Mouse (Mus musculus): ENCODE measurements around the gene Cald1. TPM values are rescaled to one million over a fixed set of nuclear protein-coding genes. Genes with fewer than 3 reads are reported as not detected.

Cald1 gene
- polyA plus RNA-seq, 1 experiment from 2014 or later: 239 TPM

- no peaks in the 10 kb centered on the region for H3K36me3 ChIP-seq (ENCODE audit: control insufficient read depth, insufficient read depth)
- 57% methylated on average over 15 of the region's 15 CpGs for WGBS
- H3K9me3 ChIP-seq (ENCODE audit: control insufficient read depth): no peaks in the 10 kb centered on the region
- no peaks in the 10 kb centered on the region for H3K27me3 ChIP-seq (replicated peaks; ENCODE audit: control insufficient read depth, insufficient read depth, low read length)
- H3K4me1 ChIP-seq (replicated peaks; ENCODE audit: control insufficient read depth, insufficient read depth, low read length): no peaks in the 10 kb centered on the region
- no peak overlapping the region for H3K4me2 ChIP-seq (replicated peaks; ENCODE audit: low read depth)
- no peak for TF ChIP-seq CTCF (IDR thresholded peaks at IDR 0.05; ENCODE audit: low read depth)
- no peak overlapping the region for H3K27ac ChIP-seq (ENCODE audit: low read depth, low read length)
- no peak for ATAC-seq
- no peak overlapping the region for H3K9ac ChIP-seq (ENCODE audit: low read depth, low read length)
- H3K4me3 ChIP-seq (ENCODE audit: low read depth, low read length): no peak overlapping the region
These were observed 129.2 kb downstream of the Cald1 start for GRCm38 (mm10) chr6:34727316-34727983.

- 59% methylated on average over 8 of the region's 8 CpGs for WGBS
- H3K27ac ChIP-seq (ENCODE audit: low read depth, low read length): no peak overlapping the region
- no peaks in the 10 kb centered on the region for H3K36me3 ChIP-seq (ENCODE audit: control insufficient read depth, insufficient read depth)
- H3K4me2 ChIP-seq (replicated peaks; ENCODE audit: low read depth): no peak overlapping the region
- TF ChIP-seq CTCF (IDR thresholded peaks at IDR 0.05; ENCODE audit: low read depth): no peak
- no peak for ATAC-seq
- H3K9ac ChIP-seq (ENCODE audit: low read depth, low read length): no peak overlapping the region
- no peak overlapping the region for H3K4me3 ChIP-seq (ENCODE audit: low read depth, low read length)
- no peaks in the 10 kb centered on the region for H3K27me3 ChIP-seq (replicated peaks; ENCODE audit: control insufficient read depth, insufficient read depth, low read length)
- H3K9me3 ChIP-seq (ENCODE audit: control insufficient read depth): no peaks in the 10 kb centered on the region
- no peaks in the 10 kb centered on the region for H3K4me1 ChIP-seq (replicated peaks; ENCODE audit: control insufficient read depth, insufficient read depth, low read length)
These were observed 131.3 kb downstream of the Cald1 start for GRCm38 (mm10) chr6:34729449-34730151.

- no peaks in the 10 kb centered on the region for H3K27me3 ChIP-seq (replicated peaks; ENCODE audit: control insufficient read depth, insufficient read depth, low read length)
- no peak overlapping the region for H3K4me2 ChIP-seq (replicated peaks; ENCODE audit: low read depth)
- H3K4me3 ChIP-seq (ENCODE audit: low read depth, low read length): no peak overlapping the region
- H3K9ac ChIP-seq (ENCODE audit: low read depth, low read length): no peak overlapping the region
- no peak overlapping the region for H3K27ac ChIP-seq (ENCODE audit: low read depth, low read length)
- TF ChIP-seq CTCF (IDR thresholded peaks at IDR 0.05; ENCODE audit: low read depth): no peak
- H3K9me3 ChIP-seq (ENCODE audit: control insufficient read depth): no peaks in the 10 kb centered on the region
- H3K36me3 ChIP-seq (ENCODE audit: control insufficient read depth, insufficient read depth): no peaks in the 10 kb centered on the region
- no peak for ATAC-seq
- H3K4me1 ChIP-seq (replicated peaks; ENCODE audit: control insufficient read depth, insufficient read depth, low read length): no peaks in the 10 kb centered on the region
- WGBS: 65% methylated on average over 6 of the region's 6 CpGs
These were observed 132.7 kb downstream of the Cald1 start for GRCm38 (mm10) chr6:34731007-34731406.

GRCm38 (mm10) chr6:34731529-34731928 lies 133.2 kb downstream of the Cald1 start:
- Histone ChIP-seq H3K9ac (ENCODE audit: low read depth, low read length) (no peak overlapping the region), H3K27me3 (replicated peaks; ENCODE audit: control insufficient read depth, insufficient read depth, low read length) (no peaks in the 10 kb centered on the region), H3K4me2 (replicated peaks; ENCODE audit: low read depth) (no peak overlapping the region), H3K4me3 (ENCODE audit: low read depth, low read length) (no peak overlapping the region), H3K9me3 (ENCODE audit: control insufficient read depth) (no peaks in the 10 kb centered on the region), H3K27ac (ENCODE audit: low read depth, low read length) (no peak overlapping the region), H3K4me1 (replicated peaks; ENCODE audit: control insufficient read depth, insufficient read depth, low read length) (no peaks in the 10 kb centered on the region), H3K36me3 (ENCODE audit: control insufficient read depth, insufficient read depth) (no peaks in the 10 kb centered on the region)
- ATAC-seq: no peak
- WGBS: 75% methylated on average over 9 of the region's 9 CpGs
- TF ChIP-seq CTCF (IDR thresholded peaks at IDR 0.05; ENCODE audit: low read depth): no peak

GRCm38 (mm10) chr6:34734940-34735695 lies 136.8 kb downstream of the Cald1 start:
- TF ChIP-seq CTCF (IDR thresholded peaks at IDR 0.05; ENCODE audit: low read depth): no peak
- 73% methylated on average over 13 of the region's 13 CpGs for WGBS
- Histone ChIP-seq H3K27me3 (replicated peaks; ENCODE audit: control insufficient read depth, insufficient read depth, low read length) (no peaks in the 10 kb centered on the region), H3K9ac (ENCODE audit: low read depth, low read length) (no peak overlapping the region), H3K27ac (ENCODE audit: low read depth, low read length) (no peak overlapping the region), H3K36me3 (ENCODE audit: control insufficient read depth, insufficient read depth) (no peaks in the 10 kb centered on the region), H3K4me2 (replicated peaks; ENCODE audit: low read depth) (no peak overlapping the region), H3K9me3 (ENCODE audit: control insufficient read depth) (no peaks in the 10 kb centered on the region), H3K4me1 (replicated peaks; ENCODE audit: control insufficient read depth, insufficient read depth, low read length) (no peaks in the 10 kb centered on the region), H3K4me3 (ENCODE audit: low read depth, low read length) (no peak overlapping the region)
- ATAC-seq: no peak

GRCm38 (mm10) chr6:34736934-34737333 lies 138.6 kb downstream of the Cald1 start:
- no peak for ATAC-seq
- Histone ChIP-seq H3K4me1 (replicated peaks; ENCODE audit: control insufficient read depth, insufficient read depth, low read length) (no peaks in the 10 kb centered on the region), H3K4me2 (replicated peaks; ENCODE audit: low read depth) (no peak overlapping the region), H3K9ac (ENCODE audit: low read depth, low read length) (no peak overlapping the region), H3K27ac (ENCODE audit: low read depth, low read length) (no peak overlapping the region), H3K36me3 (ENCODE audit: control insufficient read depth, insufficient read depth) (0 out of 2 replicates have a peak, but pooled peaks cover 3% of the 10 kb centered on the region), H3K27me3 (replicated peaks; ENCODE audit: control insufficient read depth, insufficient read depth, low read length) (no peaks in the 10 kb centered on the region), H3K9me3 (ENCODE audit: control insufficient read depth) (no peaks in the 10 kb centered on the region), H3K4me3 (ENCODE audit: low read depth, low read length) (no peak overlapping the region)
- WGBS: 47% methylated on average over 2 of the region's 2 CpGs
- TF ChIP-seq CTCF (IDR thresholded peaks at IDR 0.05; ENCODE audit: low read depth): no peak
